Mouse (Mus musculus): ENCODE data around the gene Sfswap.
A peak's percentile ranks its signal among the peaks of the same experiment; 100 is the strongest.
"Not testable (repeated sequence)": the region's sequence is repeated elsewhere in the genome, so short reads cannot be mapped to it uniquely, and the experiment has no call there.

The Sfswap gene

GRCm38 (mm10) chr5:129584583-129585541 is 83.8 kb downstream of the Sfswap start:
- peak; percentile 35 to 46 for DNase-seq (ENCODE audit: low spot score in 2 of 2)

- DNase-seq (ENCODE audit: low spot score in 2 of 2): peak; percentile 79 to 85
These were observed 85.0 kb downstream of the Sfswap start for GRCm38 (mm10) chr5:129586016-129586415.

DNA sequence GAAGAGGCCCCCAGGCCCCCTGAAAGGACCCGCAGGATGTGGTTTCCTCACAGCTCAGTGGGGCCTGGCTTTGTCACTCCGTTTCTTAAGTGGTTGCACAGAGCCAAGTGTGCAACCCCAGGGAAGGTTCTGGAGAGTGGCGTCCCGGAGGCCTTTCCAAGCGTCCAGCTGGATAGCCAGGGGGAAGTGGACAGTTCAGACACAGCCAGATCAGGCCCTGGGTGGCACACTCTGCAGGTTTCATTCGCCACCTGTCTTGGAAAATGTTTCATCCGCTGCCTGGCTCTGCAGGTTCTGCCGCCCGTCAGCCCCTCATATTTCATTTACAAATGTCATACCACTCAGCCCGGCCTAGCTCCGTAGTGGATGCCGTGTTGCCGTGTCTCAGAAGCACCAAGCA is 85.5 kb downstream of the Sfswap start:
- DNase-seq (ENCODE audit: low spot score in 2 of 2): no peak

- DNase-seq (ENCODE audit: low spot score in 2 of 2): peak; percentile 42 to 48
These were observed 89.9 kb downstream of the Sfswap start for GRCm38 (mm10) chr5:129590915-129591314.

DNA sequence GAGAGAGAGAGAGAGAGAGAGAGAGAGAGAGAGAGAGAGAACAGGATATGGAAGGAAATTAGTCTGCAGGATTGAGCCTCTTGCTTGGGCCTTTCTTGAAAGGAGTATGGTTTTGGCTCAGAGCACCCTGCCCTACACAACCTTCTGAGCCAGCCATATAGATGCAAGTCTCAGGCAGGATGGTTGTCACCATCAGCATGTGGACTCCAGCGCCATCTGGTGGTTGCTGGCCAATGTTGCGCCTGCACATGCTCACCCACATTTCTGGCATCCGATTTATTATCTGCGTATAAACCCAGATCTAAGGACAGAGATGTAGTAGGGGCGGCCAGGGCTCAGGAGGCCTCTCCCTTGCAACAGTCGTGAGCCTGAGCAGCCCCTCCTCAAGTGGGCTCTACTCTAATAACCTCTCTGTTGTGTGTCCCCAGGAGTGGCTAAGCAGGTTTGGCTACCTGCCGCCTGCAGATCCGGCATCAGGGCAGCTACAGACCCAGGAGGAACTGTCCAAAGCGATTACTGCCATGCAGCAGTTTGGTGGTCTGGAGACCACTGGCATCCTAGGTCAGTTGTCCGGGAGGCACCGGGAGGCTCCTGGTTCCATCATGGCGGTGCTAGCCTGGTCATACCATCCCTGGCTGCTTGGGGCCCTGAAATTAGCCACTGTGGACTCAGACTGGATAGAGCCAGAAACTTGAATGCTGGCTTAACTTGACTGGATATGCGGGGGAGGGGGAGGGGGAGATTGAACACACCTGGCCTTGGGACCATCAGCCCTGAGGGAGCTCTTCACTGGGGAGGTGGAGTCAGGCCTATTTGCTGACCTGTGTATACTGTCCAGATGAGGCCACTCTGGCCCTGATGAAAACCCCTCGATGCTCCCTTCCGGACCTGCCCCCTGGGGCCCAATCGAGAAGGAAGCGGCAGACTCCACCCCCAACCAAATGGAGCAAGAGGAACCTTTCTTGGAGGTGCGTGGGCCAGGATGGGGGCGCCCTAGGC is 93.4 kb downstream of the Sfswap start:
- peak; percentile 88 to 92 for DNase-seq (ENCODE audit: low spot score in 2 of 2)

DNA sequence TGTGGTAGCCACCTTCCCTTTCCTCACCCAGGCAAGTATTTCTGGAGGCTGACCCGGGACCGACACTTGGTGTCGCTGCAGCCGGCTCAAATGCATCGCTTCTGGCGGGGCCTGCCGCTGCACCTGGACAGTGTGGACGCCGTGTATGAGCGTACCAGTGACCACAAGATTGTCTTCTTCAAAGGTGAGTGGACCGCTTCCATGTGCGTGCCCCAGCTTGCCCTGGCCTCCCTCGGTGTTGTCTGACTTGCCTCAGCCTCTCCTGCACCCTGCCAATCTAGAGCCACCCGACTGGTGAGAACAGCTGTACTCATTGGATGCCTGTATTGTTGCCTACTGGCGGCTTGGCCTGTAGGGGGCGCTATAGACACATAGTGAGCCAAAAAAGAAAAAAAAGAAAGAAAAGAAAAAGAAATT is 101.1 kb downstream of the Sfswap start:
- DNase-seq (ENCODE audit: low spot score in 2 of 2): peak in 1 of 2 experiments; percentile 57

DNA sequence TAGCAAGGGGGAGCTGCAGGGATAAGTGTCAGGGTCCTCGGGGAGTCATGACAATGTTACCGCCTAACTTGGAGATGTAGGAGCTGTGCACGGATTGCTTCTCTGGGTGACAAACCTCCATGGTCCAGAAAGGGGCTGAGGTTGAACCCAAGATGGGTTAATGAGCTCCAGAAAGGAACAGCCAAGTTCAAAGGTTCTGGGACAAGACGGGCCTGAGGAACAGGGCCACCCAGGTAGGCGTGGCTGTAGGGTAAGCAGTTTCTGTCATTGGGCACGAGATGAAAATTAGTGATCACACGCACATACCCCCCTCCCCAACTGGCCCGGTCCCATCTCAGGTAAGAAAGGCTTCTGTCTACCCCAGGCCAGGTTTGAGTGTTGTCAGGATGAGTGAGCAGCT is 106.5 kb downstream of the Sfswap start:
- DNase-seq (ENCODE audit: low spot score in 2 of 2): no peak

- peak; percentile 86 to 87 for DNase-seq (ENCODE audit: low spot score in 2 of 2)
These were observed 110.0 kb downstream of the Sfswap start for GRCm38 (mm10) chr5:129611060-129611459.

GRCm38 (mm10) chr5:129620600-129620999 is 119.6 kb downstream of the Sfswap start:
- DNase-seq (ENCODE audit: low spot score in 2 of 2): not testable (repeated sequence)

All from right cerebral cortex, adult 2 months (tissue).